Mouse (Mus musculus): ENCODE data around the gene Ppm1l. TPM values are rescaled to one million over a fixed set of nuclear protein-coding genes. Genes with fewer than 3 reads are reported as not detected.
A peak's percentile ranks its signal among the peaks of the same experiment; 100 is the strongest.
"Not testable (repeated sequence)": the region's sequence is repeated elsewhere in the genome, so short reads cannot be mapped to it uniquely, and the experiment has no call there.

Ppm1l gene
- total and polyA plus RNA-seq, 2 experiments from 2014 or later, result 20.3 to 31.6 TPM

- peak; percentile 92 for ATAC-seq
- Histone ChIP-seq H3K9ac (replicated peaks; ENCODE audit: low read length) (no peak overlapping the region), H3K4me1 (ENCODE audit: insufficient read depth, low read length) (no peaks in the 10 kb centered on the region), H3K4me2 (ENCODE audit: low read depth, low read length) (no peak overlapping the region), H3K27ac (no peak overlapping the region), H3K9me3 (ENCODE audit: low read length) (no peaks in the 10 kb centered on the region; the same call in 1 of the 2 replicates), H3K36me3 (ENCODE audit: insufficient read depth, low read length) (no peaks in the 10 kb centered on the region), H3K4me3 (ENCODE audit: low read length) (no peak overlapping the region), H3K27me3 (ENCODE audit: insufficient read depth, low read length) (no peaks in the 10 kb centered on the region; the same call in 1 of the 2 replicates)
- 22% methylated on average over 5 of the region's 5 CpGs for WGBS
- peak; percentile 73 for DNase-seq (ENCODE audit: low spot score)
- TF ChIP-seq CTCF (IDR thresholded peaks at IDR 0.05; ENCODE audit: low read depth), result no peak
Measured at GRCm38 (mm10) chr3:69406210-69406895, 89.7 kb downstream of the Ppm1l start.

- peak; percentile 24 for TF ChIP-seq CTCF (IDR thresholded peaks at IDR 0.05; ENCODE audit: low read depth)
- Histone ChIP-seq H3K36me3 (ENCODE audit: insufficient read depth, low read length) (no peaks in the 10 kb centered on the region), H3K27me3 (ENCODE audit: insufficient read depth, low read length) (no peaks in the 10 kb centered on the region; the same call in 1 of the 2 replicates), H3K9me3 (ENCODE audit: low read length) (no peaks in the 10 kb centered on the region; the same call in 1 of the 2 replicates), H3K4me1 (ENCODE audit: insufficient read depth, low read length) (no peaks in the 10 kb centered on the region), H3K4me3 (ENCODE audit: low read length) (no peak overlapping the region), H3K27ac (no peak overlapping the region), H3K9ac (replicated peaks; ENCODE audit: low read length) (no peak overlapping the region), H3K4me2 (ENCODE audit: low read depth, low read length) (no peak overlapping the region)
- ATAC-seq, result no peak
- WGBS, result 88% methylated on average over 3 of the region's 3 CpGs
- DNase-seq (ENCODE audit: low spot score), result no peak
Measured at GRCm38 (mm10) chr3:69408064-69408463, 91.4 kb downstream of the Ppm1l start.

- H3K4me1 ChIP-seq (ENCODE audit: insufficient read depth, low read length), result no peaks in the 10 kb centered on the region
- TF ChIP-seq CTCF (IDR thresholded peaks at IDR 0.05; ENCODE audit: low read depth), result no peak
- H3K4me3 ChIP-seq (ENCODE audit: low read length), result no peak overlapping the region
- no peak overlapping the region for H3K9ac ChIP-seq (replicated peaks; ENCODE audit: low read length)
- ATAC-seq (no peak), DNase-seq (ENCODE audit: low spot score) (no peak)
- no peaks in the 10 kb centered on the region for H3K27me3 ChIP-seq (ENCODE audit: insufficient read depth, low read length)
- WGBS, result 83% methylated on average over 6 of the region's 6 CpGs
- H3K9me3 ChIP-seq (ENCODE audit: low read length), result no peaks in the 10 kb centered on the region
- no peak overlapping the region for H3K27ac ChIP-seq
- H3K36me3 ChIP-seq (ENCODE audit: insufficient read depth, low read length), result no peaks in the 10 kb centered on the region
- no peak overlapping the region for H3K4me2 ChIP-seq (ENCODE audit: low read depth, low read length)
Measured at GRCm38 (mm10) chr3:69416112-69416511, 99.5 kb downstream of the Ppm1l start.

DNA sequence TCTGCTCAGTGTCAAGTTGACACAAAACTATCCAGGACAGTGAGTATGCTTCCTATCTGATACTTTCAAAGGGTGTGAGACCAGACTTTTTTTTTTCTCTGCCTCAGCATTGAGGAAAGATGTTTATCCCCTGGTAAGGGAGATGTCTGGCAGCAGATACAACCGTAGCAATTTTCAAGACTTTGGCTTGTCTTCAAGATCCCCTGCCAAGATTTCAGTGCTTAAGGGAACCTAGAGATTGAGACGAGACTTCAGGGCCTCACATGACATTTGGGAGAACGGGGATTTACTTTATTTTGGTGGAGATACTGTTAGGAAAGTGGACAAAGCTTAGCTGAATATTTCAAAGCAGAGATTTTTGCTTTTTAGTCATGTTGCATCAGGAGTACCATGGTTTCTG lies 106.1 kb downstream of the Ppm1l start:
- TF ChIP-seq CTCF (IDR thresholded peaks at IDR 0.05; ENCODE audit: low read depth), result no peak
- no peak for DNase-seq (ENCODE audit: low spot score)
- no peak overlapping the region for H3K4me2 ChIP-seq (ENCODE audit: low read depth, low read length)
- no peaks in the 10 kb centered on the region for H3K36me3 ChIP-seq (ENCODE audit: insufficient read depth, low read length)
- WGBS, result 39% methylated on average over 3 of the region's 3 CpGs
- H3K9ac ChIP-seq (replicated peaks; ENCODE audit: low read length), result no peak overlapping the region
- H3K4me3 ChIP-seq (ENCODE audit: low read length), result no peak overlapping the region
- no peak for ATAC-seq
- H3K4me1 ChIP-seq (ENCODE audit: insufficient read depth, low read length), result no peaks in the 10 kb centered on the region
- H3K9me3 ChIP-seq (ENCODE audit: low read length), result no peaks in the 10 kb centered on the region
- no peaks in the 10 kb centered on the region for H3K27me3 ChIP-seq (ENCODE audit: insufficient read depth, low read length)
- H3K27ac ChIP-seq, result no peak overlapping the region

DNA sequence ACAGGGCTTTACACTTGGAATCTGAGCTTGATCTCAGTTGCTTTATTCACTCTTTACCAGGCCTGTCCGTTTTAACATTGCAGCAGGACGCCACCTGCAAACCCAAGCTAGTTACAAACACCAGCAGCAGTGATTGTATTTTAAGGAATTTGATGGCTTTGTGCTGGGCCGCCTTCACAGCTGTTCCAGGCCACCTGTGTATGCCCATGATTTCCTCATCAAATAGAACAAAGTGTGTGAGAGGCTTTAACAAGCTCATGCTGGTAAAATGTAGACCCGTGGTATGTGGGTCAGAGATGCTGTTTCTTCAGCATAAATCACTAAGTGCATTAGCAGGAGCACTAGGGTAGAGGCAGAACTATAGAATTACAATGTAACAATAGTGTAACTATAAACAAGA lies 106.7 kb downstream of the Ppm1l start:
- Histone ChIP-seq H3K36me3 (ENCODE audit: insufficient read depth, low read length) (no peaks in the 10 kb centered on the region), H3K9me3 (ENCODE audit: low read length) (no peaks in the 10 kb centered on the region), H3K4me1 (ENCODE audit: insufficient read depth, low read length) (no peaks in the 10 kb centered on the region), H3K4me2 (ENCODE audit: low read depth, low read length) (no peak overlapping the region), H3K9ac (replicated peaks; ENCODE audit: low read length) (no peak overlapping the region), H3K27ac (no peak overlapping the region), H3K4me3 (ENCODE audit: low read length) (no peak overlapping the region), H3K27me3 (ENCODE audit: insufficient read depth, low read length) (no peaks in the 10 kb centered on the region)
- WGBS, result 62% methylated on average over 4 of the region's 4 CpGs
- DNase-seq (ENCODE audit: low spot score), result no peak
- no peak for TF ChIP-seq CTCF (IDR thresholded peaks at IDR 0.05; ENCODE audit: low read depth)
- ATAC-seq, result no peak

DNA sequence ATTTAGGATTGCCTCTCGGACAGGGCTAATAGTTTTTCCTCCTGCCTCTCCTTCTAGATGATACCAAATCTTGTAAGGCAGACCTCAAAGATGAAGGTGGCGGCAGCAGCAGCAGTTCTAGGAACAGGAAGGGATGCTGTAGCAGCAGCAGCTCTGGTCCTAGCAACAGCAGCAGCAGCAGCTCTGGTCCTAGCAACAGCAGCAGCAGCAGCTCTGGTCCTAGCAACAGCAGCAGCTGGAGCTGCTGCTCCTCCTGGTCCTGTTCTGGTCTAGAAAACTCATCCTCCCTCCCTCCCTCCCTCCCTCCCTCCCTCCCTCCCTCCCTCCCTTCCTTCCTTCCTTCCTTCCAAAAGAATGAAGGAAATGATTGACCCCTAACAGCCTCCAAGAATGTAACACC lies 108.1 kb downstream of the Ppm1l start:
- H3K9ac ChIP-seq (replicated peaks; ENCODE audit: low read length); H3K9me3 ChIP-seq (ENCODE audit: low read length); H3K4me2 ChIP-seq (ENCODE audit: low read depth, low read length); H3K36me3 ChIP-seq (ENCODE audit: insufficient read depth, low read length); H3K4me3 ChIP-seq (ENCODE audit: low read length); H3K27me3 ChIP-seq (ENCODE audit: insufficient read depth, low read length); H3K27ac ChIP-seq; ATAC-seq; H3K4me1 ChIP-seq (ENCODE audit: insufficient read depth, low read length); DNase-seq (ENCODE audit: low spot score): not testable (repeated sequence)
- WGBS, result 84% methylated on average over 2 of the region's 2 CpGs

- TF ChIP-seq CTCF (IDR thresholded peaks at IDR 0.05; ENCODE audit: low read depth), result no peak
- no peak overlapping the region for H3K9ac ChIP-seq (replicated peaks; ENCODE audit: low read length)
- H3K4me2 ChIP-seq (ENCODE audit: low read depth, low read length), result no peak overlapping the region
- DNase-seq (ENCODE audit: low spot score) (no peak), ATAC-seq (no peak)
- no peaks in the 10 kb centered on the region for H3K9me3 ChIP-seq (ENCODE audit: low read length)
- H3K27me3 ChIP-seq (ENCODE audit: insufficient read depth, low read length), result no peaks in the 10 kb centered on the region
- H3K4me3 ChIP-seq (ENCODE audit: low read length), result no peak overlapping the region
- H3K36me3 ChIP-seq (ENCODE audit: insufficient read depth, low read length), result no peaks in the 10 kb centered on the region
- no peaks in the 10 kb centered on the region for H3K4me1 ChIP-seq (ENCODE audit: insufficient read depth, low read length)
- H3K27ac ChIP-seq, result no peak overlapping the region
- 60% methylated on average over 4 of the region's 4 CpGs for whole genome bisulfite sequencing
Measured at GRCm38 (mm10) chr3:69427259-69427658, 110.6 kb downstream of the Ppm1l start.
